ENCODE assay signal across 25 mouse cellular contexts in genomic region chr12:54517265-54517664, GRCm38 (mm10).
DNase-seq lines count a peak whose midpoint lies in the region; ATAC-seq and TF ChIP-seq lines count a peak whose summit lies in the region.
"Had no signal": no experiment of that assay in that cellular context is flagged by ENCODE, and none has a peak within 500 bp of the region (broad histone marks: within the 10 kb centered on the region; RNA-seq: fewer than 3 reads in every experiment).

No protein-coding gene starts in this region.

- no peak overlapping the region for H3K4me3 ChIP-seq in lung, embryonic 14.5 days (ENCODE audit: low read depth, low read length)
- no peak overlapping the region for H3K4me3 ChIP-seq in intestine, embryonic 15.5 days (replicated peaks)
- H3K4me3 ChIP-seq in hindbrain, embryonic 14.5 days (replicated peaks; ENCODE audit: low read length) = no peak overlapping the region
- H3K4me3 ChIP-seq: erythroblast, embryonic 14.5 days; hindbrain, embryonic 12.5 days; left cerebral cortex, adult 2 months; limb, embryonic 13.5 days; midbrain, embryonic 15.5 days; neural tube, embryonic 15.5 days had no signal

- H3K9ac ChIP-seq in lung, embryonic 14.5 days = no peak overlapping the region
- no peak overlapping the region for H3K9ac ChIP-seq in intestine, embryonic 15.5 days
- no peak overlapping the region for H3K9ac ChIP-seq in hindbrain, embryonic 14.5 days
- H3K9ac ChIP-seq: forebrain, postnatal 0 days; hindbrain, embryonic 12.5 days; limb, embryonic 13.5 days; midbrain, embryonic 15.5 days; neural tube, embryonic 15.5 days had no signal

- no peaks in the 10 kb centered on the region for H3K9me3 ChIP-seq in lung, embryonic 14.5 days (ENCODE audit: low read depth, low read length)
- H3K9me3 ChIP-seq in intestine, embryonic 15.5 days = no peaks in the 10 kb centered on the region
- no peaks in the 10 kb centered on the region for H3K9me3 ChIP-seq in hindbrain, embryonic 14.5 days (ENCODE audit: control insufficient read depth, low read length)
- H3K9me3 ChIP-seq: hindbrain, embryonic 12.5 days; limb, embryonic 13.5 days; midbrain, embryonic 15.5 days; neural tube, embryonic 15.5 days had no signal

- H3K27ac ChIP-seq in lung, embryonic 14.5 days (ENCODE audit: low read depth) = no peak overlapping the region
- no peak overlapping the region for H3K27ac ChIP-seq in intestine, embryonic 15.5 days
- no peak overlapping the region for H3K27ac ChIP-seq in hindbrain, embryonic 14.5 days
- H3K27ac ChIP-seq: hindbrain, embryonic 12.5 days; left cerebral cortex, adult 2 months; limb, embryonic 13.5 days; macrophage; midbrain, embryonic 15.5 days; neural tube, embryonic 15.5 days had no signal

- DNase-seq in adrenal gland, postnatal 10 days = peak; percentile 17
- no peak for DNase-seq in adrenal gland, postnatal 4 days (ENCODE audit: low spot score in 2 of 2)
- peak; percentile 10 for DNase-seq in lung, embryonic 14.5 days
- DNase-seq in lung, postnatal 10 days = no peak
- peak; percentile 30 for DNase-seq in adrenal gland, postnatal 14 days
- DNase-seq in hindbrain, embryonic 14.5 days (ENCODE audit: low spot score) = no peak
- no peak for DNase-seq in lung, postnatal 14 days
- DNase-seq: cerebellum, adult 11 months; cerebellum, adult 9-10 months; forebrain, postnatal 0 days; heart, postnatal 36 days; kidney, adult 2 months; kidney, postnatal 14 days; right cerebral cortex, adult 18-20 months; spleen, adult 18-20 months; thymus, postnatal 4 days had no signal

- WGBS in lung, embryonic 14.5 days = 34% methylated on average over 3 of the region's 3 CpGs
- 38% methylated on average over 3 of the region's 3 CpGs for WGBS in intestine, embryonic 15.5 days
- 70% methylated on average over 3 of the region's 3 CpGs for WGBS in hindbrain, embryonic 14.5 days

- H3K27me3 ChIP-seq in lung, embryonic 14.5 days (ENCODE audit: insufficient read depth, low read length) = no peaks in the 10 kb centered on the region
- no peaks in the 10 kb centered on the region for H3K27me3 ChIP-seq in intestine, embryonic 15.5 days (replicated peaks)
- no peaks in the 10 kb centered on the region for H3K27me3 ChIP-seq in hindbrain, embryonic 14.5 days (ENCODE audit: control insufficient read depth, insufficient read depth, low read length)
- H3K27me3 ChIP-seq: hindbrain, embryonic 12.5 days; limb, embryonic 13.5 days; midbrain, embryonic 15.5 days; neural tube, embryonic 15.5 days had no signal

- H3K4me2 ChIP-seq in lung, embryonic 14.5 days = no peak overlapping the region
- no peak overlapping the region for H3K4me2 ChIP-seq in intestine, embryonic 15.5 days (replicated peaks)
- no peak overlapping the region for H3K4me2 ChIP-seq in hindbrain, embryonic 14.5 days (replicated peaks)
- H3K4me2 ChIP-seq: hindbrain, embryonic 12.5 days; limb, embryonic 13.5 days; liver, embryonic 11.5 days; midbrain, embryonic 15.5 days; neural tube, embryonic 15.5 days had no signal

- no peak for TF ChIP-seq CTCF in lung, embryonic 14.5 days (IDR thresholded peaks at IDR 0.05; ENCODE audit: low read depth)

- H3K36me3 ChIP-seq in lung, embryonic 14.5 days (ENCODE audit: insufficient read depth) = no peaks in the 10 kb centered on the region
- H3K36me3 ChIP-seq in intestine, embryonic 15.5 days = no peaks in the 10 kb centered on the region
- H3K36me3 ChIP-seq in hindbrain, embryonic 14.5 days (replicated peaks; ENCODE audit: control insufficient read depth, insufficient read depth) = no peaks in the 10 kb centered on the region
- H3K36me3 ChIP-seq: hindbrain, embryonic 12.5 days; limb, embryonic 13.5 days; midbrain, embryonic 15.5 days; neural tube, embryonic 15.5 days had no signal

- H3K4me1 ChIP-seq in lung, embryonic 14.5 days (ENCODE audit: insufficient read depth) = no peaks in the 10 kb centered on the region
- H3K4me1 ChIP-seq in intestine, embryonic 15.5 days (replicated peaks) = 0 out of 2 replicates have a peak, but pooled peaks cover 7% of the 10 kb centered on the region
- no peaks in the 10 kb centered on the region for H3K4me1 ChIP-seq in hindbrain, embryonic 14.5 days (replicated peaks; ENCODE audit: control insufficient read depth, insufficient read depth, low read length)
- H3K4me1 ChIP-seq: hindbrain, embryonic 12.5 days; neural tube, embryonic 15.5 days had no signal

- no peak for ATAC-seq in lung, embryonic 14.5 days (ENCODE audit: insufficient read depth)
- ATAC-seq in intestine, embryonic 15.5 days = 0 out of 2 replicates have a peak, but pooled peaks have one; percentile 36
- ATAC-seq in hindbrain, embryonic 14.5 days (ENCODE audit: low FRiP score) = no peak
- ATAC-seq: forebrain, postnatal 0 days; midbrain, embryonic 15.5 days had no signal

Comparison
In these comparisons a context has a peak if more than half of its experiments do, and no peak if none do; other contexts are left out.
1. DNase-seq: peak in adrenal gland, postnatal 10 days (single experiment), lung, embryonic 14.5 days (single experiment) and adrenal gland, postnatal 14 days (single experiment); none in adrenal gland, postnatal 4 days (0 of 2), lung, postnatal 10 days (single experiment), hindbrain, embryonic 14.5 days (single experiment) and lung, postnatal 14 days (single experiment).